Mouse (Mus musculus) neural tube, embryonic 12.5 days (tissue): ENCODE data around the gene Hspa2. TPM values are rescaled to one million over a fixed set of nuclear protein-coding genes. Genes with fewer than 3 reads are reported as not detected.

Source experiments
- ATAC-seq: fragments of 200-750 bp; cut with Nextera tagmentation; 2 replicates; pipeline ENCODE4 v1.8.0; 2017; ENCODE audit warnings: low read depth, mild to moderate bottlenecking, moderate TSS enrichment, moderate library complexity; ENCODE audit not compliant: low FRiP score
- H3K27ac ChIP-seq: fragments of 300-500 bp; sonication (generic); 2 replicates; pipeline ENCODE4 v1.5.1; 2016
- H3K27me3 ChIP-seq: fragments of 300-500 bp; sonication (generic); replicated peaks from 2 replicates; pipeline ENCODE4 v1.6.1; 2016; ENCODE audit warnings: mild to moderate bottlenecking
- H3K36me3 ChIP-seq: fragments of 300-500 bp; sonication (generic); 2 replicates; pipeline ENCODE4 v1.6.1; 2016; ENCODE audit warnings: mild to moderate bottlenecking
- H3K4me1 ChIP-seq: fragments of 300-500 bp; sonication (generic); 2 replicates; pipeline ENCODE4 v1.6.1; 2016
- H3K4me2 ChIP-seq: fragments of 300-500 bp; sonication (generic); replicated peaks from 2 replicates; pipeline ENCODE4 v1.6.1; 2016; ENCODE audit warnings: mild to moderate bottlenecking
- H3K4me3 ChIP-seq: fragments of 300-500 bp; sonication (generic); 2 replicates; pipeline ENCODE4 v1.5.1; 2016
- H3K9ac ChIP-seq: fragments of 300-500 bp; sonication (generic); 2 replicates; pipeline ENCODE4 v1.6.1; 2016; ENCODE audit warnings: mild to moderate bottlenecking
- H3K9me3 ChIP-seq: fragments of 300-500 bp; sonication (generic); 2 replicates; pipeline ENCODE4 v1.6.1; 2016; ENCODE audit warnings: mild to moderate bottlenecking
- WGBS: fragments of 180-500 bp; shearing (Covaris S2); methylation state at CpG from one replicate; pipeline ENCODE4 v1.1.7; 2016; 5-methylcytosine and 5-hydroxymethylcytosine counted together
- polyA plus RNA-seq: library from polyadenylated mRNA; unstranded; fragments of >200 nt; fragmentation: Nextera tagmentation; extraction: Ambion mirVana; gene quantifications from 2 replicates; pipeline ENCODE4 v1.2.1, GENCODE M21; 2016

Hspa2 gene
- polyA plus RNA-seq: 5.2 and 5.6 TPM in 2 replicates

GRCm38 (mm10) chr12:76403886-76404537, at the start of gene Hspa2:
Hspa2 (plus strand) TSS chr12:76404176.
- peak; percentile 96 for ATAC-seq
- H3K4me2 ChIP-seq: peak within 1 kb of the TSS; percentile 80
- peaks cover 20% of the 10 kb centered on the region for H3K4me1 ChIP-seq
- H3K27me3 ChIP-seq: peaks cover 40% of the 10 kb centered on the region
- peak within 1 kb of the TSS; percentile 63 for H3K4me3 ChIP-seq
- under 1% methylated on average over 54 of the region's 54 CpGs for WGBS
- peak within 1 kb of the TSS; percentile 56 for H3K9ac ChIP-seq
- no peak within 1 kb of the TSS for H3K27ac ChIP-seq
- no peaks in the 10 kb centered on the region for H3K9me3 ChIP-seq
- no peaks in the 10 kb centered on the region for H3K36me3 ChIP-seq

DNA sequence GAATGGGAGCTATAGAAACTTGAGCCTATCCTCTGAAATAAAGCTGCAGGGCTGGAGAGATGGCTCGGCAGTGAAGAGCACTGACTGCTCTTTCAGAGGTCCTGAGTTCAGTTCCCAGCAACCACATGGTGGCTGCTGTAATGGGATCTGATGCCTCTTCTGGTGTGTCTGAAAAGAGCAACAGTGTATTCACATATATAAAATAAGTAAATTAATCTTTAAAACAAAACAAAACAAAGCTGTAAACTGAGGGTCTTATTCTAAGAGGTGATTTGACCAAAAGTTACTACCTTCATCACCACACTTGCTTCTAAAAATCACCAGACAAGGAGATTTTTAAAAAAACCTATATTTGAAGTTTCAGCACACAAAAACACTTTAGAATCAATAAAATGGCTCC, 43.1 kb upstream of the Hspa2 start:
- 50% methylated on average over 1 of the region's 1 CpGs for WGBS
- no peak for ATAC-seq
- Histone ChIP-seq H3K36me3 (no peaks in the 10 kb centered on the region), H3K27me3 (no peaks in the 10 kb centered on the region), H3K9ac (no peak overlapping the region), H3K27ac (no peak overlapping the region), H3K4me1 (no peaks in the 10 kb centered on the region; the same call in 1 of the 2 replicates), H3K4me2 (no peak overlapping the region), H3K9me3 (no peaks in the 10 kb centered on the region), H3K4me3 (no peak overlapping the region)

- no peak overlapping the region for H3K9ac ChIP-seq
- no peaks in the 10 kb centered on the region for H3K27me3 ChIP-seq
- no peaks in the 10 kb centered on the region for H3K36me3 ChIP-seq
- no peak overlapping the region for H3K27ac ChIP-seq
- no peak overlapping the region for H3K4me3 ChIP-seq
- WGBS: 77% methylated on average over 9 of the region's 9 CpGs
- no peaks in the 10 kb centered on the region for H3K9me3 ChIP-seq
- no peak overlapping the region for H3K4me2 ChIP-seq
- H3K4me1 ChIP-seq: no peaks in the 10 kb centered on the region; the same call in 1 of the 2 replicates
- ATAC-seq: no peak
Observed at GRCm38 (mm10) chr12:76361405-76362302, 42.3 kb upstream of the Hspa2 start.

DNA sequence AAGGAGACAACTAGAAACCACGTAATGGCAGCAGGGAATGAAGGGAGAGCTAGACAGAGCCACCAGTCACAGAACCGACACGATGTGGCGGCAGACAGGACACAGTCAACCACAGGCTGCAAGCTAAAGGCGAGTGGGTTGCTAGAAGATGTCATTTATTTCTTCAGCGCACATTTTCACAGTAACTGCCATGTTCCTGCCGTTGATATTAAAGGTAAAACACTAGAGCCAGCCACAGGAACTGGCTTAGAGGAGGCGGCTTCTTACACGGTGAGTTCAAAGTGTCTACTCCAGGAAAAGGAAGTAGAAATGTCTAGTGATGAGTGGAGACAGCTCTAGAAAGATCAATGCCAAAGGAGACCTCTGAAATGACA, 41.7 kb upstream of the Hspa2 start:
- Histone ChIP-seq H3K27me3 (no peaks in the 10 kb centered on the region), H3K4me3 (no peak overlapping the region)

GRCm38 (mm10) chr12:76366276-76366675, 37.7 kb upstream of the Hspa2 start:
- H3K36me3 ChIP-seq: no peaks in the 10 kb centered on the region
- peaks cover 22% of the 10 kb centered on the region for H3K4me1 ChIP-seq
- no peak overlapping the region for H3K4me2 ChIP-seq
- H3K27ac ChIP-seq: no peak overlapping the region
- no peaks in the 10 kb centered on the region for H3K27me3 ChIP-seq
- WGBS: 80% methylated on average over 3 of the region's 3 CpGs
- ATAC-seq: no peak
- no peak overlapping the region for H3K4me3 ChIP-seq
- no peaks in the 10 kb centered on the region for H3K9me3 ChIP-seq
- H3K9ac ChIP-seq: no peak overlapping the region

More for the DNA sequence above, 41.7 kb upstream of the Hspa2 start:
- Histone ChIP-seq H3K4me1 (peaks cover 6% of the 10 kb centered on the region), H3K4me2 (no peak overlapping the region), H3K27ac (no peak overlapping the region), H3K9ac (no peak overlapping the region), H3K36me3 (no peaks in the 10 kb centered on the region), H3K9me3 (no peaks in the 10 kb centered on the region)
- 87% methylated on average over 9 of the region's 9 CpGs for WGBS
- no peak for ATAC-seq

GRCm38 (mm10) chr12:76367096-76367995, 36.6 kb upstream of the Hspa2 start:
- Histone ChIP-seq H3K4me1 (peaks cover 32% of the 10 kb centered on the region), H3K36me3 (no peaks in the 10 kb centered on the region), H3K9me3 (no peaks in the 10 kb centered on the region), H3K27me3 (no peaks in the 10 kb centered on the region), H3K4me2 (peak overlapping the region; percentile 87), H3K27ac (no peak overlapping the region), H3K9ac (0 out of 2 replicates have a peak overlapping the region, but pooled peaks have one; percentile 26), H3K4me3 (no peak overlapping the region)
- no peak for ATAC-seq
- 14% methylated on average over 14 of the region's 14 CpGs for WGBS

GRCm38 (mm10) chr12:76368201-76368789, 35.7 kb upstream of the Hspa2 start:
- H3K27me3 ChIP-seq: no peaks in the 10 kb centered on the region
- peaks cover 36% of the 10 kb centered on the region for H3K4me1 ChIP-seq
- no peaks in the 10 kb centered on the region for H3K9me3 ChIP-seq
- no peak overlapping the region for H3K27ac ChIP-seq
- H3K4me2 ChIP-seq: peak overlapping the region; percentile 87
- WGBS: 5% methylated on average over 9 of the region's 9 CpGs
- H3K9ac ChIP-seq: peak overlapping the region; percentile 97
- no peak for ATAC-seq
- H3K4me3 ChIP-seq: peak overlapping the region; percentile 86
- H3K36me3 ChIP-seq: no peaks in the 10 kb centered on the region

GRCm38 (mm10) chr12:76368790-76369205, 35.2 kb upstream of the Hspa2 start:
- Histone ChIP-seq H3K27ac (peak overlapping the region; percentile 95), H3K9me3 (no peaks in the 10 kb centered on the region), H3K27me3 (no peaks in the 10 kb centered on the region), H3K4me2 (peak overlapping the region; percentile 87), H3K4me1 (peaks cover 36% of the 10 kb centered on the region), H3K4me3 (peak overlapping the region; percentile 86), H3K9ac (peak overlapping the region; percentile 97), H3K36me3 (no peaks in the 10 kb centered on the region)
- under 1% methylated on average over 26 of the region's 26 CpGs for WGBS
- peak; percentile 52 for ATAC-seq

- peak; percentile 85 for ATAC-seq
- H3K4me3 ChIP-seq: peak within 1 kb of the TSS; percentile 86
- H3K9me3 ChIP-seq: no peaks in the 10 kb centered on the region
- H3K4me1 ChIP-seq: peaks cover 36% of the 10 kb centered on the region
- H3K36me3 ChIP-seq: no peaks in the 10 kb centered on the region
- H3K27me3 ChIP-seq: no peaks in the 10 kb centered on the region
- H3K27ac ChIP-seq: peak within 1 kb of the TSS; percentile 95
- peak within 1 kb of the TSS; percentile 87 for H3K4me2 ChIP-seq
- WGBS: under 1% methylated on average over 91 of the region's 96 CpGs
- H3K9ac ChIP-seq: peak within 1 kb of the TSS; percentile 97
Observed at GRCm38 (mm10) chr12:76369206-76369977, 34.6 kb upstream of the Hspa2 start, which contains the start of gene Zbtb25. Zbtb25 (minus strand) TSS chr12:76369602.

- H3K36me3 ChIP-seq: no peaks in the 10 kb centered on the region
- H3K4me3 ChIP-seq: peak within 1 kb of the TSS; percentile 86
- H3K9me3 ChIP-seq: no peaks in the 10 kb centered on the region
- peak within 1 kb of the TSS; percentile 87 for H3K4me2 ChIP-seq
- WGBS: under 1% methylated on average over 93 of the region's 99 CpGs
- H3K9ac ChIP-seq: peak within 1 kb of the TSS; percentile 97
- peak within 1 kb of the TSS; percentile 95 for H3K27ac ChIP-seq
- peak; percentile 59 for ATAC-seq
- peaks cover 36% of the 10 kb centered on the region for H3K4me1 ChIP-seq
- no peaks in the 10 kb centered on the region for H3K27me3 ChIP-seq
Observed at GRCm38 (mm10) chr12:76369978-76370830, 33.8 kb upstream of the Hspa2 start, which contains the start of gene Zbtb1. Zbtb1 (plus strand) TSS chr12:76370266.
